Comparison of ENCODE assay signal across 16 mouse cellular contexts in the genomic region with DNA sequence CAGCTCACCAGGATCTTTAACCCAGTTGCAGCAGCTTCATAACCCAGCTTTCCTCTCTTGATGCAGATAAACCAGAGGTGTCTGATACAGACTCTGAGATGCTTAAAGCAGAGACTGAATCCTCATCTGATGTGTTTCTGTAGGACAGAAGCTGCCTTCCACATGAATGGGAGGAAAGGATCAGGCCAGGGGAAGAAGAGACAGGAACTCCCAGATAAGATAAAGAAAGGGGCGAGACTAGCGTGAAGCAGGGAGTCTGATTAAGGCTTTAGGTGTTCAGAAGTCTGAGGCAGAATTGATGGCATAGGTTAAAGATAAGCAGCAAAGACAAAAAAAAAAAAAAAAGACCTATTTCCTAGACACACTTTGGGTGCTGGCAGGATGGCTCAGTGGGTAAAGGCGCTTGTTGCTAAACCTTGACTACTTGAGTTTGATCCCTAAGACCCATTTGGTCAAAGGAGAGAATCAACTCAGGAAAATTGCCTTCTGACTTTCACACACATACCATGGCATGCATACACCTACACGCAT. TPM values are rescaled to one million over a fixed set of nuclear protein-coding genes. Genes with fewer than 3 reads are reported as not detected.
DNase-seq lines count a peak whose midpoint lies in the region; TF ChIP-seq lines count a peak whose summit lies in the region.
"Had no signal": no experiment of that assay in that cellular context is flagged by ENCODE, and none has a peak within 500 bp of the region (broad histone marks: within the 10 kb centered on the region; RNA-seq: fewer than 3 reads in every experiment).

No protein-coding gene starts in this region.

- H3K4me1 ChIP-seq in MEL (ENCODE audit: control insufficient read depth in 1 of 2, insufficient read depth in 2 of 2, low read length in 2 of 2), result peaks cover 11 to 22% of the 10 kb centered on the region in 2 experiments

- peak; percentile 30 for DNase-seq in MEL (ENCODE audit: low read depth, low spot score)
- no peak for DNase-seq in adrenal gland, adult 8-10 months
- DNase-seq: adrenal gland, adult 2 months; adrenal gland, postnatal 10 days; adrenal gland, postnatal 14 days; adrenal gland, postnatal 25 days; adrenal gland, postnatal 36 days; B cell, adult 2 months; cerebellum, adult 11 months; cerebellum, adult 11-12 months; cerebellum, adult 18-20 months; cerebellum, adult 2 months; cerebellum, adult 8-10 months; cerebellum, adult 9-10 months had no signal

- 0 out of 4 replicates have a peak, but pooled peaks cover 0 to 1% of the 10 kb centered on the region in 2 experiments for H3K27me3 ChIP-seq in MEL (ENCODE audit: control insufficient read depth in 1 of 2, insufficient read depth in 2 of 2, low read length in 2 of 2)
- H3K27me3 ChIP-seq: Patski had no signal

- no peak overlapping the region for H3K27ac ChIP-seq in MEL (ENCODE audit: control insufficient read depth, low read depth, low read length)

- TF ChIP-seq EP300 in MEL (IDR thresholded peaks at IDR 0.05; ENCODE audit: low read depth in 1 of 2, low read length in 2 of 2), result peak; percentile 42 to 56; a peak in 2 of 4 replicates

- TF ChIP-seq RAD21 in MEL (IDR thresholded peaks at IDR 0.05; ENCODE audit: low read depth, low read length), result no peak

- no peak for TF ChIP-seq POLR2A in MEL (IDR thresholded peaks at IDR 0.05; ENCODE audit: control insufficient read depth in 1 of 2, insufficient read depth in 1 of 2, low read depth in 1 of 2, low read length in 2 of 2, poor library complexity in 1 of 2)

- no peak overlapping the region for H3K9ac ChIP-seq in MEL (ENCODE audit: control insufficient read depth, low read depth, low read length, poor library complexity, severe bottlenecking)

- H3K4me3 ChIP-seq in MEL (ENCODE audit: control insufficient read depth in 1 of 2, insufficient read depth in 1 of 2, low read depth in 2 of 2, low read length in 2 of 2), result no peak overlapping the region

- H3K79me2 ChIP-seq in MEL (ENCODE audit: control insufficient read depth, insufficient read depth, low read length, poor library complexity), result peaks cover 15% of the 10 kb centered on the region

- no peak for TF ChIP-seq CTCF in MEL (IDR thresholded peaks at IDR 0.05 in 2 of 3, conservative IDR thresholded peaks at IDR 0.05 in 1 of 3; ENCODE audit: control insufficient read depth in 1 of 3, insufficient read depth in 1 of 3, low read depth in 2 of 3, low read length in 3 of 3, poor library complexity in 1 of 3, severe bottlenecking in 1 of 3)

- H3K36me3 ChIP-seq in MEL (ENCODE audit: control insufficient read depth in 1 of 2, insufficient read depth in 2 of 2, low read length in 2 of 2), result peaks cover 0 to 12% of the 10 kb centered on the region in 2 experiments; a peak in 2 of 4 replicates

- H3K9me3 ChIP-seq in MEL (replicated peaks; ENCODE audit: insufficient read depth, low read length), result no peaks in the 10 kb centered on the region
- H3K9me3 ChIP-seq: G1E had no signal

TF ChIP-seq in MEL, 35 proteins besides CTCF, POLR2A, EP300 and RAD21:
- TF ChIP-seq SIN3A (IDR thresholded peaks at IDR 0.05; ENCODE audit: low read length) (peak; percentile 21; the same call in 1 of the 2 replicates), MAFK (IDR thresholded peaks at IDR 0.05; ENCODE audit: borderline replicate concordance, low read depth, low read length) (no peak), GATA1 (IDR thresholded peaks at IDR 0.05; ENCODE audit: low read depth, low read length) (peak; percentile 83), ZKSCAN1 (IDR thresholded peaks at IDR 0.05; ENCODE audit: low read depth, low read length) (no peak), HCFC1 (IDR thresholded peaks at IDR 0.05; ENCODE audit: low read depth, low read length) (0 out of 2 replicates have a peak, but pooled peaks have one; percentile 13), ZNF384 (IDR thresholded peaks at IDR 0.05; ENCODE audit: low read depth, low read length) (peak; percentile 92), MAZ (IDR thresholded peaks at IDR 0.05; ENCODE audit: low read depth, low read length) (peak; percentile 57; the same call in 1 of the 2 replicates), RCOR1 (IDR thresholded peaks at IDR 0.05; ENCODE audit: low read depth, low read length) (peak; percentile 62; the same call in 1 of the 2 replicates), TCF12 (IDR thresholded peaks at IDR 0.05; ENCODE audit: low read depth, low read length) (no peak), POLR2AphosphoS2 (IDR thresholded peaks at IDR 0.05; ENCODE audit: low read length) (no peak)

RNA-seq across cellular contexts. Expression of a gene that starts 2.9 kb away (rescaled TPM):
- 51.6 and 75.6 TPM in 2 replicates for total RNA-seq in MEL (2012; rRNA removed)
- 10 to 100 TPM in 1 of 2 experiments, not detected in 1; 44.2 TPM for polyA plus RNA-seq in MEL (2012; ENCODE audit: insufficient read depth in 1 of 2, insufficient read length in 2 of 2, low read depth in 1 of 2, low replicate concordance in 2 of 2, missing spikeins in 1 of 2)
- total RNA-seq in adrenal gland, adult 8-10 months (2022), result 10 to 100 TPM; 16.3 to 73.4 (median 57.0) TPM
